Mouse (Mus musculus): ENCODE measurements at regions not wholly inside any gene's neighbourhood (a gene's known extent, or its start where the extent isn't known, plus 50 kb on each side); places are given as distances from the start of the nearest gene placed in this dataset.

DNA sequence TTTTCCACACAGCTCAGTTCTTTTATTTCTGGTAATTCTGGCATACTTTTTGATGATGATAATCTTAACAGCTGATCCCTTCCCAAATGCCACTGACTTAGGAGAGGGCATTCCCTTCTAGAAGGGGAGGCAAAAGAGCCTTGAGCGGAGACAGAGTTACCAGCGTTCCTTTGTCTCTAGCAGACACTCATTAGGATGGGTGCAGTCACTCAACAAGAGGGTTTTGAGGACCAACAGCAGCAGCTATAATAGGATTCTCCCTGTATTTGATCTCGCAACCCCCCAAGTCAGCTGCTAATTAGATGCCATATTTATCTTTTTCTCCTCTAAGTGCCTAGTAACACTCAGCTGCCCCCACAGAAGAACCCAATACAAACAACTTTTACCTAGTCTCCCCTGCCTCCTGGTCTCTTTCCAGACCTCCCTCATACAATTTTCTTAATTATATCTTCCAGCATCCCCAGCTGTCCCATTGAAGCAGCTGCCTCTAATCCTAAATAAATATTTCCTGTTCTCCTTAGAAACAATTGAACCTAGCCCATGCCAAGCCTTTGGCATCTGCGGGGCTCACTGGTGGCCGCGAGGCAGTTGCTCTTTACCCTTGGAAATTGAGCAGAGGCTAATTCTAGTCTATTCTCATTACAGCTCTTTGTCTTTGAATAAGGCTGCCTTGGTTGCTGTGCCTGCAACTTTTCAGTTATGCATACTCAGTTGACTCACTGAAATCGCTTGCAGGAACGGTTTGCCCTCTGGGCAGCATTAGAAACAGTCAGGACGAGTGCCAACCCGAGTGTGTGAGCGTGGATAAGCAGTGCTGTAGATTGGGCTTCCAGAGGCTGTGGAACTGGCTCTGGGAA, 286.6 kb downstream of the Slc30a10 start:
- no peaks in the 10 kb centered on the region for H3K4me1 ChIP-seq (replicated peaks; ENCODE audit: control insufficient read depth, insufficient read depth, low read length)
- H3K9ac ChIP-seq (ENCODE audit: low read depth, low read length): no peak overlapping the region
- H3K27ac ChIP-seq (ENCODE audit: low read depth, low read length): no peak overlapping the region
- no peak overlapping the region for H3K4me2 ChIP-seq (replicated peaks; ENCODE audit: low read depth)
- H3K27me3 ChIP-seq (replicated peaks; ENCODE audit: control insufficient read depth, insufficient read depth, low read length): no peaks in the 10 kb centered on the region
- no peak for TF ChIP-seq CTCF (IDR thresholded peaks at IDR 0.05; ENCODE audit: low read depth)
- no peak overlapping the region for H3K4me3 ChIP-seq (ENCODE audit: low read depth, low read length)
- 55% methylated on average over 11 of the region's 11 CpGs for WGBS
- no peaks in the 10 kb centered on the region for H3K36me3 ChIP-seq (ENCODE audit: control insufficient read depth, insufficient read depth)
- no peaks in the 10 kb centered on the region for H3K9me3 ChIP-seq (ENCODE audit: control insufficient read depth)
- no peak for ATAC-seq

DNA sequence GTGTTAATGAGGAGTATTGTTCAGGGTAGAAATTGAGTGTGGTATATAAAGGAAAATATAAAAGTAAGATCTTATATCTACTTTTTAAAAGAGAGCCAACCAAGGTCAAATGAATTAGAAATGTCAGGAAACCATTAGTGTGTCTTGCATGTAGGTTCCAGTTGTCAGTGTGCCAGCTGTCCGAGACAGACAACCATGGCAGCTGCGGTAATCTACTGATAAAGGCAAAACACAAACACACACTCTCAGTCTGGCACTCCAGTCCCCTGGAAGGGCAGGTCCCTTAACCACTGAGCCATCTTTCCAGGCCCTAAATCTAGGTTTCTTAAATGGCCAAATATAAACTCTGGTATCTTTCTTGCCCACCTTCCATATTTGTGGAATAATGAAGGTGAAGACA, 294.6 kb downstream of the Slc30a10 start:
- H3K4me1 ChIP-seq (replicated peaks; ENCODE audit: control insufficient read depth, insufficient read depth, low read length): no peaks in the 10 kb centered on the region
- no peaks in the 10 kb centered on the region for H3K9me3 ChIP-seq (ENCODE audit: control insufficient read depth)
- no peak for ATAC-seq
- no peak for TF ChIP-seq CTCF (IDR thresholded peaks at IDR 0.05; ENCODE audit: low read depth)
- H3K27me3 ChIP-seq (replicated peaks; ENCODE audit: control insufficient read depth, insufficient read depth, low read length): no peaks in the 10 kb centered on the region
- H3K9ac ChIP-seq (ENCODE audit: low read depth, low read length): no peak overlapping the region
- H3K4me2 ChIP-seq (replicated peaks; ENCODE audit: low read depth): no peak overlapping the region
- no peaks in the 10 kb centered on the region for H3K36me3 ChIP-seq (ENCODE audit: control insufficient read depth, insufficient read depth)
- H3K27ac ChIP-seq (ENCODE audit: low read depth, low read length): no peak overlapping the region
- no peak overlapping the region for H3K4me3 ChIP-seq (ENCODE audit: low read depth, low read length)
- WGBS: 52% methylated on average over 2 of the region's 2 CpGs

DNA sequence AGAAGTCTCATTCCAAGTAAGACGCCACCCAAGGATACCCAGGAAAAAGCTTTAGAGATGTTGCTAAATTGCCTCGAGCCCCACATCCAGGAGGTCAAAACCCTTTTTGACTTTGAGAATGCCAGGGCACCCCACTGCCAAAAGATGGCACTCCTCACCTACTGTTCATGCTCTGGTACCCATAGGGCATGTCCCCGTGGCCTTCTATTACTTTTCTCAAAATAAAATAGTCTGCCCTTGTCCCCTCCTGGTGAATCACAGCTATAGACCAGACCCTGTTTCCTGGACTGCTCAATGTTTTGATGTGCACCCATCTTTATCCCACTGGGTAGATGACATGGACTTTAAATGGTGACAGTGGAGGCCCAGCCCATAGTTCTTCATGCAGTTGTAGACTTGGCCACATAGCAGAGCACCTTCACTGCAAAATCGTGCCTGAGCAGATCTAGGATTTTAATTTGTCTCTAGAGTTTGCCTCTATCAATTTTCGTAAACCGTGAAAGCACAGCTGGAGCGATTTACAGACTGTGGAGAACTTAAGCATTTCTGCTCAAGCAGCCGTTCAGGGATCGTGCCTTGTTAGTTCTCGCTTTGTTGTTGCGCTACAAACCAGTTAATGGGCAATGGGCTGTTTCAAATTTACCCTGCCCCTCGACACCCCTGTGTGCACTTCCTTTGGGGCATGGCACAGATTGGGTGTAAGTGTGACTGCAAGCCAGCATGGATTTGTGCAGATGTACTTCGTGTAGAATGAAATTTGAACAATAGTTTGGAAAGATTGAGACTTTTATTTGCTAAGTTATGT, 300.0 kb downstream of the Slc30a10 start:
- 80% methylated on average over 13 of the region's 13 CpGs for WGBS
- TF ChIP-seq CTCF (IDR thresholded peaks at IDR 0.05; ENCODE audit: low read depth): peak; percentile 51
- ATAC-seq: no peak
- H3K4me2 ChIP-seq (replicated peaks; ENCODE audit: low read depth): no peak overlapping the region
- no peaks in the 10 kb centered on the region for H3K9me3 ChIP-seq (ENCODE audit: control insufficient read depth)
- H3K9ac ChIP-seq (ENCODE audit: low read depth, low read length): no peak overlapping the region
- no peaks in the 10 kb centered on the region for H3K27me3 ChIP-seq (replicated peaks; ENCODE audit: control insufficient read depth, insufficient read depth, low read length)
- no peaks in the 10 kb centered on the region for H3K36me3 ChIP-seq (ENCODE audit: control insufficient read depth, insufficient read depth)
- no peak overlapping the region for H3K4me3 ChIP-seq (ENCODE audit: low read depth, low read length)
- no peak overlapping the region for H3K27ac ChIP-seq (ENCODE audit: low read depth, low read length)
- H3K4me1 ChIP-seq (replicated peaks; ENCODE audit: control insufficient read depth, insufficient read depth, low read length): no peaks in the 10 kb centered on the region

DNA sequence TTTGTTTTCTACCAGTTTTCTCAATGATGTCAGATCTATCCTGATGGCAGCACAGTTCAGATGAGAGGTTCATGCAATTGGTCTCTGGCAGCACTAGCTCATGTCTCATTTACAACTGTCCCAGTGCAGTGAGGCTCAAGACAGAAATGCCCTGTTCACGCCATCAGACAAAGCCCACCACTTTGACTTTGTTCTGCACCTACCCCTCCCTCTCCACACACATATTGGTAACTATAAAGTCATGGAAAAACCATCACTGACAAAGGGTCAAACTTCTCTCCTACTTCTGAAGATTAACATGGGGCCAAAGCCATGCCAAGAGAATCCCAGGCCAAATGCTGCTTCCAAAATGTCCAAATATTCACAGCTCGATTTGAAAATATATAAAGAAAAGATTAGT, 302.7 kb downstream of the Slc30a10 start:
- Histone ChIP-seq H3K4me3 (ENCODE audit: low read depth, low read length) (no peak overlapping the region), H3K4me2 (replicated peaks; ENCODE audit: low read depth) (no peak overlapping the region), H3K27ac (ENCODE audit: low read depth, low read length) (no peak overlapping the region), H3K4me1 (replicated peaks; ENCODE audit: control insufficient read depth, insufficient read depth, low read length) (no peaks in the 10 kb centered on the region), H3K36me3 (ENCODE audit: control insufficient read depth, insufficient read depth) (no peaks in the 10 kb centered on the region), H3K9me3 (ENCODE audit: control insufficient read depth) (no peaks in the 10 kb centered on the region), H3K27me3 (replicated peaks; ENCODE audit: control insufficient read depth, insufficient read depth, low read length) (no peaks in the 10 kb centered on the region), H3K9ac (ENCODE audit: low read depth, low read length) (no peak overlapping the region)
- no peak for TF ChIP-seq CTCF (IDR thresholded peaks at IDR 0.05; ENCODE audit: low read depth)
- WGBS: 73% methylated on average over 2 of the region's 2 CpGs
- ATAC-seq: no peak

DNA sequence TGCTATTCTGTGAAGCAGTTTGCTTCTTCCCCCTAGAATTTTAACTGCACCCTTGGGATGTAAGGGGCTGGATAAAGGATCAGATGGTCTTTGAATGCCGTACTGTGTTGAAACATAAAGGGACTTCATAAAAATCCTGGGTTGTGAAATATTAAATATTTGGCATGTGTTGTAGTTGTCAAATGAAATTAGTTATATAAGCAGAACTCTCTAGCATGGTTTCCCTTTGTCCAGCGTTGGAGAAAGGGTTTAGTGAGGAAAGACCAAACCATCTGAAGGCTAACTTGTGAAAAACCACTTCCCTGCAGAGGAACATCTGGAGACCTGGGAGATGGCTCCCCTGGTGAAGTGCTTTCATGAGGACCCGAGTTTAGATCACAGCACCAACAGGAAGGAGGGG, 319.6 kb downstream of the Slc30a10 start:
- no peak for TF ChIP-seq CTCF (IDR thresholded peaks at IDR 0.05; ENCODE audit: low read depth)
- Histone ChIP-seq H3K36me3 (ENCODE audit: control insufficient read depth, insufficient read depth) (no peaks in the 10 kb centered on the region), H3K4me3 (ENCODE audit: low read depth, low read length) (no peak overlapping the region), H3K27ac (ENCODE audit: low read depth, low read length) (no peak overlapping the region), H3K9me3 (ENCODE audit: control insufficient read depth) (no peaks in the 10 kb centered on the region), H3K4me1 (replicated peaks; ENCODE audit: control insufficient read depth, insufficient read depth, low read length) (no peaks in the 10 kb centered on the region), H3K27me3 (replicated peaks; ENCODE audit: control insufficient read depth, insufficient read depth, low read length) (no peaks in the 10 kb centered on the region), H3K9ac (ENCODE audit: low read depth, low read length) (no peak overlapping the region), H3K4me2 (replicated peaks; ENCODE audit: low read depth) (no peak overlapping the region)
- no peak for ATAC-seq
- 44% methylated on average over 3 of the region's 3 CpGs for WGBS

DNA sequence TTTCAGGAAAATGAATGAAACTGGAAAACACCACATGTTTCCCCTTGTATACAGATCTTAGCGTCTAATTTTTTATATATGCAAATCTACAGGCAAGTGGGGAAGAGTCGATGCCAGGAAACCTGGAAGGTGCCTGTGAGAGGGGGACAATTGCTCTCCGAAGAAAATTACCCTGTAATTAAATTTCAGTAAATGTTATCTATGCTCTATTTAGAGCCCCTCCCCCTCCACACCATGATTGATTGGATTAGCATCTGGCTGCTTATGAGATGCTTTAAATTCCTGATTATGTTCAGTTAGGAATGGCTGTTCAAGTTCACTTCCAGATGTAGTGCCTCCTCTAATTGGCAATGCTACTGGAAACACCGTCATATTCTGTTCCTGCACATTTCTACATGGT, 325.0 kb downstream of the Slc30a10 start:
- TF ChIP-seq CTCF (IDR thresholded peaks at IDR 0.05; ENCODE audit: low read depth): no peak
- no peak overlapping the region for H3K4me2 ChIP-seq (replicated peaks; ENCODE audit: low read depth)
- no peaks in the 10 kb centered on the region for H3K4me1 ChIP-seq (replicated peaks; ENCODE audit: control insufficient read depth, insufficient read depth, low read length)
- no peaks in the 10 kb centered on the region for H3K9me3 ChIP-seq (ENCODE audit: control insufficient read depth)
- H3K36me3 ChIP-seq (ENCODE audit: control insufficient read depth, insufficient read depth): no peaks in the 10 kb centered on the region
- H3K27ac ChIP-seq (ENCODE audit: low read depth, low read length): no peak overlapping the region
- H3K27me3 ChIP-seq (replicated peaks; ENCODE audit: control insufficient read depth, insufficient read depth, low read length): no peaks in the 10 kb centered on the region
- H3K4me3 ChIP-seq (ENCODE audit: low read depth, low read length): no peak overlapping the region
- no peak for ATAC-seq
- no peak overlapping the region for H3K9ac ChIP-seq (ENCODE audit: low read depth, low read length)
- 76% methylated on average over 4 of the region's 4 CpGs for whole genome bisulfite sequencing

All from intestine, postnatal 0 days (tissue).